Mouse (Mus musculus): ENCODE data around the gene Neurog3. TPM values are rescaled to one million over a fixed set of nuclear protein-coding genes. Genes with fewer than 3 reads are reported as not detected.

Neurog3 gene
- polyA plus RNA-seq (2016; fragmentation: Nextera tagmentation; extraction: Ambion mirVana), result 2.1 and 3.5 TPM in 2 replicates

- peaks cover 100% of the 10 kb centered on the region for H3K27me3 ChIP-seq (ENCODE audit: insufficient read depth, poor library complexity, severe bottlenecking)
- peak within 1 kb of the TSS; percentile 67 for H3K27ac ChIP-seq
- DNase-seq (ENCODE audit: low spot score), result peak; percentile 47
- peaks cover 73% of the 10 kb centered on the region for H3K4me1 ChIP-seq (replicated peaks)
- H3K9me3 ChIP-seq, result no peaks in the 10 kb centered on the region
- WGBS, result 1% methylated on average over 29 of the region's 29 CpGs
- no peaks in the 10 kb centered on the region for H3K36me3 ChIP-seq
- peak within 1 kb of the TSS; percentile 49 for H3K4me3 ChIP-seq
Observed at GRCm38 (mm10) chr10:62132691-62133281, at the start of gene Neurog3. Neurog3 (plus strand) TSS chr10:62133090.

GRCm38 (mm10) chr10:62086044-62086443 is 46.8 kb upstream of the Neurog3 start:
- Histone ChIP-seq H3K36me3 (no peaks in the 10 kb centered on the region), H3K4me1 (replicated peaks) (peaks cover 7% of the 10 kb centered on the region; the same call in 1 of the 2 replicates), H3K9me3 (no peaks in the 10 kb centered on the region), H3K27ac (no peak overlapping the region), H3K4me3 (no peak overlapping the region), H3K27me3 (ENCODE audit: insufficient read depth, poor library complexity, severe bottlenecking) (no peaks in the 10 kb centered on the region)
- DNase-seq (ENCODE audit: low spot score), result no peak
- 69% methylated on average over 2 of the region's 2 CpGs for WGBS

- peaks cover 7% of the 10 kb centered on the region; the same call in 1 of the 2 replicates for H3K4me1 ChIP-seq (replicated peaks)
- H3K4me3 ChIP-seq, result no peak overlapping the region
- no peaks in the 10 kb centered on the region for H3K36me3 ChIP-seq
- H3K27ac ChIP-seq, result no peak overlapping the region
- no peaks in the 10 kb centered on the region for H3K27me3 ChIP-seq (ENCODE audit: insufficient read depth, poor library complexity, severe bottlenecking)
- no peaks in the 10 kb centered on the region for H3K9me3 ChIP-seq
- WGBS, result 88% methylated on average over 5 of the region's 5 CpGs
- no peak for DNase-seq (ENCODE audit: low spot score)
Observed at GRCm38 (mm10) chr10:62086826-62087225, 46.1 kb upstream of the Neurog3 start.

GRCm38 (mm10) chr10:62088411-62088810 is 44.5 kb upstream of the Neurog3 start:
- no peak for DNase-seq (ENCODE audit: low spot score)

GRCm38 (mm10) chr10:62089071-62089470 is 43.8 kb upstream of the Neurog3 start:
- 62% methylated on average over 7 of the region's 7 CpGs for WGBS
- Histone ChIP-seq H3K27ac (no peak overlapping the region), H3K4me3 (no peak overlapping the region), H3K27me3 (ENCODE audit: insufficient read depth, poor library complexity, severe bottlenecking) (no peaks in the 10 kb centered on the region), H3K36me3 (no peaks in the 10 kb centered on the region), H3K9me3 (no peaks in the 10 kb centered on the region), H3K4me1 (replicated peaks) (peaks cover 7% of the 10 kb centered on the region; the same call in 1 of the 2 replicates)
- no peak for DNase-seq (ENCODE audit: low spot score)

More at GRCm38 (mm10) chr10:62088411-62088810, 44.5 kb upstream of the Neurog3 start:
- Histone ChIP-seq H3K4me3 (no peak overlapping the region), H3K4me1 (replicated peaks) (peaks cover 7% of the 10 kb centered on the region; the same call in 1 of the 2 replicates), H3K27ac (no peak overlapping the region), H3K36me3 (no peaks in the 10 kb centered on the region), H3K9me3 (no peaks in the 10 kb centered on the region), H3K27me3 (ENCODE audit: insufficient read depth, poor library complexity, severe bottlenecking) (no peaks in the 10 kb centered on the region)
- 85% methylated on average over 5 of the region's 5 CpGs for WGBS

GRCm38 (mm10) chr10:62089486-62089885 is 43.4 kb upstream of the Neurog3 start:
- H3K4me1 ChIP-seq (replicated peaks), result peaks cover 7% of the 10 kb centered on the region; the same call in 1 of the 2 replicates
- H3K4me3 ChIP-seq, result no peak overlapping the region
- no peak overlapping the region for H3K27ac ChIP-seq
- no peaks in the 10 kb centered on the region for H3K36me3 ChIP-seq
- H3K27me3 ChIP-seq (ENCODE audit: insufficient read depth, poor library complexity, severe bottlenecking), result no peaks in the 10 kb centered on the region
- no peak for DNase-seq (ENCODE audit: low spot score)
- H3K9me3 ChIP-seq, result no peaks in the 10 kb centered on the region

GRCm38 (mm10) chr10:62093903-62094302 is 39.0 kb upstream of the Neurog3 start:
- Histone ChIP-seq H3K4me1 (replicated peaks) (peaks cover 6% of the 10 kb centered on the region; the same call in 1 of the 2 replicates), H3K36me3 (no peaks in the 10 kb centered on the region), H3K27me3 (ENCODE audit: insufficient read depth, poor library complexity, severe bottlenecking) (0 out of 2 replicates have a peak, but pooled peaks cover 3% of the 10 kb centered on the region), H3K27ac (no peak overlapping the region), H3K4me3 (no peak overlapping the region), H3K9me3 (no peaks in the 10 kb centered on the region)
- DNase-seq (ENCODE audit: low spot score), result no peak
- 83% methylated on average over 7 of the region's 7 CpGs for WGBS

GRCm38 (mm10) chr10:62094401-62094800 is 38.5 kb upstream of the Neurog3 start:
- no peak for DNase-seq (ENCODE audit: low spot score)
- Histone ChIP-seq H3K4me3 (no peak overlapping the region), H3K27ac (no peak overlapping the region), H3K4me1 (replicated peaks) (peaks cover 1% of the 10 kb centered on the region; the same call in 1 of the 2 replicates), H3K9me3 (no peaks in the 10 kb centered on the region), H3K27me3 (ENCODE audit: insufficient read depth, poor library complexity, severe bottlenecking) (0 out of 2 replicates have a peak, but pooled peaks cover 7% of the 10 kb centered on the region), H3K36me3 (no peaks in the 10 kb centered on the region)
- 90% methylated on average over 6 of the region's 6 CpGs for WGBS

GRCm38 (mm10) chr10:62099749-62100403 is 33.0 kb upstream of the Neurog3 start:
- Histone ChIP-seq H3K27me3 (ENCODE audit: insufficient read depth, poor library complexity, severe bottlenecking) (peaks cover 42% of the 10 kb centered on the region), H3K36me3 (no peaks in the 10 kb centered on the region), H3K4me3 (no peak overlapping the region), H3K27ac (peak overlapping the region; percentile 41; the same call in 1 of the 2 replicates), H3K9me3 (no peaks in the 10 kb centered on the region), H3K4me1 (replicated peaks) (peaks cover 25% of the 10 kb centered on the region)
- no peak for DNase-seq (ENCODE audit: low spot score)
- WGBS, result 57% methylated on average over 10 of the region's 10 CpGs

- H3K27ac ChIP-seq, result peak overlapping the region; percentile 37; the same call in 1 of the 2 replicates
- WGBS, result 14% methylated on average over 7 of the region's 7 CpGs
- peak; percentile 80 for DNase-seq (ENCODE audit: low spot score)
Observed at GRCm38 (mm10) chr10:62101504-62102439, 31.1 kb upstream of the Neurog3 start.

GRCm38 (mm10) chr10:62104835-62105576 is 27.9 kb upstream of the Neurog3 start:
- 31% methylated on average over 7 of the region's 7 CpGs for WGBS
- Histone ChIP-seq H3K4me1 (replicated peaks) (peaks cover 36% of the 10 kb centered on the region), H3K9me3 (no peaks in the 10 kb centered on the region), H3K36me3 (no peaks in the 10 kb centered on the region), H3K4me3 (no peak overlapping the region), H3K27ac (no peak overlapping the region), H3K27me3 (ENCODE audit: insufficient read depth, poor library complexity, severe bottlenecking) (peaks cover 74% of the 10 kb centered on the region)
- DNase-seq (ENCODE audit: low spot score), result peak; percentile 66

More at GRCm38 (mm10) chr10:62101504-62102439, 31.1 kb upstream of the Neurog3 start:
- Histone ChIP-seq H3K4me1 (replicated peaks) (peaks cover 25% of the 10 kb centered on the region), H3K27me3 (ENCODE audit: insufficient read depth, poor library complexity, severe bottlenecking) (peaks cover 49% of the 10 kb centered on the region), H3K36me3 (no peaks in the 10 kb centered on the region), H3K9me3 (no peaks in the 10 kb centered on the region), H3K4me3 (no peak overlapping the region)

GRCm38 (mm10) chr10:62107048-62107447 is 25.8 kb upstream of the Neurog3 start:
- Histone ChIP-seq H3K9me3 (no peaks in the 10 kb centered on the region), H3K36me3 (no peaks in the 10 kb centered on the region), H3K27me3 (ENCODE audit: insufficient read depth, poor library complexity, severe bottlenecking) (peaks cover 85% of the 10 kb centered on the region), H3K4me1 (replicated peaks) (peaks cover 31% of the 10 kb centered on the region), H3K4me3 (no peak overlapping the region), H3K27ac (no peak overlapping the region)
- DNase-seq (ENCODE audit: low spot score), result no peak
- 57% methylated on average over 9 of the region's 9 CpGs for WGBS

Data from hindbrain, embryonic 10.5 days (tissue).